Mouse (Mus musculus) midbrain, embryonic 13.5 days (tissue): ENCODE data around the gene Cd55b. TPM values are rescaled to one million over a fixed set of nuclear protein-coding genes. Genes with fewer than 3 reads are reported as not detected.
"Not testable (repeated sequence)": the region's sequence is repeated elsewhere in the genome, so short reads cannot be mapped to it uniquely, and the experiment has no call there.

Experiments
- ATAC-seq: fragments of 200-750 bp; cut with Nextera tagmentation; 2 replicates; pipeline ENCODE4 v1.8.0; 2017; ENCODE audit warnings: mild to moderate bottlenecking, moderate TSS enrichment, moderate library complexity
- H3K27ac ChIP-seq: fragments of 300-500 bp; sonication (generic); 2 replicates; pipeline ENCODE4 v1.5.1; 2015; ENCODE audit warnings: inconsistent platforms, mild to moderate bottlenecking, moderate library complexity
- H3K27me3 ChIP-seq: fragments of 300-500 bp; sonication (generic); 2 replicates; pipeline ENCODE4 v1.6.1; 2015; ENCODE audit warnings: mild to moderate bottlenecking, inconsistent platforms
- H3K36me3 ChIP-seq: fragments of 300-500 bp; sonication (generic); 2 replicates; pipeline ENCODE4 v1.6.1; 2015; ENCODE audit warnings: mild to moderate bottlenecking, inconsistent platforms
- H3K4me1 ChIP-seq: fragments of 300-500 bp; sonication (generic); replicated peaks from 2 replicates; pipeline ENCODE4 v1.6.1; 2015; ENCODE audit warnings: inconsistent platforms
- H3K4me2 ChIP-seq: fragments of 300-500 bp; sonication (generic); replicated peaks from 2 replicates; pipeline ENCODE4 v1.6.1; 2015; ENCODE audit warnings: moderate library complexity, mild to moderate bottlenecking, inconsistent platforms
- H3K4me3 ChIP-seq: fragments of 300-500 bp; sonication (generic); replicated peaks from 2 replicates; pipeline ENCODE4 v1.5.1; 2015; ENCODE audit warnings: mild to moderate bottlenecking, inconsistent platforms
- H3K9ac ChIP-seq: fragments of 300-500 bp; sonication (generic); replicated peaks from 2 replicates; pipeline ENCODE4 v1.6.1; 2015; ENCODE audit warnings: mild to moderate bottlenecking, inconsistent platforms
- H3K9me3 ChIP-seq: fragments of 300-500 bp; sonication (generic); 2 replicates; pipeline ENCODE4 v1.6.1; 2016; ENCODE audit warnings: mild to moderate bottlenecking, inconsistent platforms
- WGBS: fragments of 180-500 bp; shearing (Covaris S2); methylation state at CpG from one replicate; pipeline ENCODE4 v1.1.7; 2015; 5-methylcytosine and 5-hydroxymethylcytosine counted together
- polyA plus RNA-seq: library from polyadenylated mRNA; unstranded; fragments of >200 nt; fragmentation: Nextera tagmentation; extraction: Ambion mirVana; gene quantifications from 2 replicates; pipeline ENCODE4 v1.2.1, GENCODE M21; 2015

Cd55b gene
- not detected in 2 replicates for polyA plus RNA-seq

DNA sequence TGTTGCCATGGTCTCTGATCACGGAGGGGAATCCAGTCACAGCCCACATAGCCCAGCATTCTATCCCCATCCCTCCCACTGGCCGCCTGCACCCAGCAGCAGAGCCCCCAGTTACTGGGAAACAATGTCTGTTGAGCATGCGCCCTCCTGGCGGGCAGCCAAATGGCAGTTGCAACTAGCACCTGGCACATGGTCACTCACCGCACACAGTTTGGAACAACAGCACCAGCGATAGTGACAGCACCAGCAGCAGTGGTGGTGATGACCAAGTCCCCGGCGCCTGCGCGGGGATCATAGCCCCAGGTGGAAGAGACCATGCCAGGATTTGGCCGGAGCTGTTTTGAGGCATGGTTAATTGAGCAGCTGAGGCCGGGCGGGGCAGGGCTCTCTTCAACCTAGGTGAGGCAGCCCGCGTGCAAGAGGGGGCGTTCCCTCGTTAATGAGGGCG, at the start of gene Cd55b:
TSS of gene Cd55b (minus strand) at position 346 of the 448 bp plus-strand sequence.
- H3K4me3 ChIP-seq, result no peak within 1 kb of the TSS
- H3K9ac ChIP-seq, result no peak within 1 kb of the TSS
- 0 out of 2 replicates have a peak, but pooled peaks have one; percentile 20 for ATAC-seq
- H3K4me1 ChIP-seq, result no peaks in the 10 kb centered on the region
- 75% methylated on average over 18 of the region's 18 CpGs for WGBS
- no peak within 1 kb of the TSS for H3K4me2 ChIP-seq
- no peaks in the 10 kb centered on the region for H3K27me3 ChIP-seq
- no peak within 1 kb of the TSS for H3K27ac ChIP-seq
- no peaks in the 10 kb centered on the region for H3K36me3 ChIP-seq
- H3K9me3 ChIP-seq, result no peaks in the 10 kb centered on the region

DNA sequence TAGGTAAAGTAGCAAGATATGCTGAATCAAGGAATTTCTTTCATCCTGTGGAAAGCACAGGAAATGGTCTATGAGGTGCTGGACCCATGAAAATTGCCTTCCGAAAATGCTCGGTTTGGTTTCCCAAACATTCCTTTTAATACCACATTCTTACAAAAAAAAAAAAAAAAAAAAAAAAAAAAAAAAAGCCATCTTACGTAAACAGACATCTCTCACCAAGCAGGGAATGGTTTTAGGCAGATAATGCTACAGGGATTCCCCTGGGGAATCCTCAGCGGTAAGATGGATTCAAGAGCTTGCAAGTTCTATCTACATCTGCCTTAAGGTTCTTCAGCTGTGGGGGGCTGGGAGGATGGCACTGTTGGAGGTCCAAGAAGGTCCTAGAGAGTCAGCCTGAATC, 47.3 kb upstream of the Cd55b start:
- Histone ChIP-seq H3K27ac (no peak overlapping the region), H3K9me3 (no peaks in the 10 kb centered on the region), H3K27me3 (no peaks in the 10 kb centered on the region), H3K9ac (no peak overlapping the region), H3K4me1 (no peaks in the 10 kb centered on the region), H3K4me2 (no peak overlapping the region), H3K4me3 (no peak overlapping the region), H3K36me3 (no peaks in the 10 kb centered on the region)
- ATAC-seq, result no peak
- 95% methylated on average over 4 of the region's 4 CpGs for WGBS

DNA sequence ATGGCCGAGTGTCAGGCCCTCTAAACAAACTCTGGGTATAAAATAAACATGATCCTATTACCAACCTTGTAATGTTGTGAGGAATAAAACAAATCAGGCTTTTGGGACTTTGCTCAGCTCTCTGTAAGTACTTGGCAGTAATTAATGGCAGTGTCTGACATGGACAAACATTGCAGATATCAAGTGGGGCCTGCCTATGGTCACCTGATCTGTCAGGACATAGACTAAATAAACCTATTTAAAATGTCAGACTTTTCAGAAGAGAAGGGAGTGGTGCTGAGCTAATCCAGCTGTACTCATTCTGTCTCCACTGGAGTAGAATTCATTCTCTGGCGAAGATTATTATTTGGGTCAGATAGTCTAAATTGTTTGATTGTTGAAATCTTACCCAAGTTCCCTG, 44.6 kb upstream of the Cd55b start:
- H3K4me2 ChIP-seq, result no peak overlapping the region
- H3K4me1 ChIP-seq, result no peaks in the 10 kb centered on the region
- no peaks in the 10 kb centered on the region for H3K27me3 ChIP-seq
- H3K4me3 ChIP-seq, result no peak overlapping the region
- no peaks in the 10 kb centered on the region for H3K36me3 ChIP-seq
- H3K27ac ChIP-seq, result no peak overlapping the region
- no peaks in the 10 kb centered on the region for H3K9me3 ChIP-seq
- 83% methylated on average over 2 of the region's 2 CpGs for WGBS
- no peak overlapping the region for H3K9ac ChIP-seq
- no peak for ATAC-seq

DNA sequence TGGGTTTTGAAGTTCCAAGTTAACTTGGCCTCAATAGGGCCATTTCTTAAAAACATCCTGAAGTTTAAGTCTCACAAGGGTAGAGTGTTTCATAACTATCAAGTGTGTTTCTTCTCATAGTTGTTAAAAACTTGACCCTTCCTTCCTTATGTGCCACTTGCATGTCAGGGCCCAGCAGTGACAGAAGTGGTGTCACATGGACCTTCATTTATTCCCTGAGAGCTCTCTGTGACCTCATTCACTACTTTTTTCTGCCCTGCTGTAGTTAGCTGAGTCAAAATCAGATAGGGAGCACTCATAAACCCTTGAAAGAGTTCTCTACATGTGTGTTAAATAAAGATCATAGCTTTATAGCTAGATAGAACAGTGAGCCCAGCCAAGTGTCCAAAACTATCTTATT, 41.4 kb upstream of the Cd55b start:
- Histone ChIP-seq H3K4me2 (no peak overlapping the region), H3K27ac (no peak overlapping the region), H3K9me3 (no peaks in the 10 kb centered on the region), H3K36me3 (no peaks in the 10 kb centered on the region), H3K27me3 (no peaks in the 10 kb centered on the region), H3K4me1 (no peaks in the 10 kb centered on the region), H3K4me3 (no peak overlapping the region), H3K9ac (no peak overlapping the region)
- ATAC-seq, result no peak

- 8% methylated on average over 4 of the region's 4 CpGs for WGBS
- H3K27ac ChIP-seq, result peak overlapping the region; percentile 62
- no peaks in the 10 kb centered on the region for H3K36me3 ChIP-seq
- peak overlapping the region; percentile 76 for H3K4me2 ChIP-seq
- H3K9ac ChIP-seq, result peak overlapping the region; percentile 76
- peak overlapping the region; percentile 67 for H3K4me3 ChIP-seq
- no peaks in the 10 kb centered on the region for H3K9me3 ChIP-seq
- H3K27me3 ChIP-seq, result no peaks in the 10 kb centered on the region
- no peaks in the 10 kb centered on the region for H3K4me1 ChIP-seq
- ATAC-seq, result peak; percentile 89
Measured at GRCm38 (mm10) chr1:130462867-130463266, 40.1 kb upstream of the Cd55b start.

- Histone ChIP-seq H3K27me3 (no peaks in the 10 kb centered on the region), H3K4me3 (peak within 1 kb of the TSS; percentile 67), H3K36me3 (no peaks in the 10 kb centered on the region), H3K4me2 (peak within 1 kb of the TSS; percentile 76), H3K4me1 (no peaks in the 10 kb centered on the region), H3K9me3 (no peaks in the 10 kb centered on the region), H3K9ac (peak within 1 kb of the TSS; percentile 76), H3K27ac (peak within 1 kb of the TSS; percentile 62)
- WGBS, result under 1% methylated on average over 45 of the region's 45 CpGs
- peak; percentile 98 for ATAC-seq
Measured at GRCm38 (mm10) chr1:130462084-130462861, 39.5 kb upstream of the Cd55b start, which contains the start of gene Cd55. Cd55 (minus strand) TSS chr1:130462744.

GRCm38 (mm10) chr1:130455111-130455510, 32.3 kb upstream of the Cd55b start:
- no peak overlapping the region for H3K9ac ChIP-seq
- 93% methylated on average over 2 of the region's 2 CpGs for WGBS
- H3K4me3 ChIP-seq, result no peak overlapping the region
- no peaks in the 10 kb centered on the region for H3K36me3 ChIP-seq
- H3K4me2 ChIP-seq, result no peak overlapping the region
- no peaks in the 10 kb centered on the region for H3K4me1 ChIP-seq
- H3K9me3 ChIP-seq, result no peaks in the 10 kb centered on the region
- ATAC-seq, result no peak
- H3K27ac ChIP-seq, result no peak overlapping the region
- H3K27me3 ChIP-seq, result no peaks in the 10 kb centered on the region

DNA sequence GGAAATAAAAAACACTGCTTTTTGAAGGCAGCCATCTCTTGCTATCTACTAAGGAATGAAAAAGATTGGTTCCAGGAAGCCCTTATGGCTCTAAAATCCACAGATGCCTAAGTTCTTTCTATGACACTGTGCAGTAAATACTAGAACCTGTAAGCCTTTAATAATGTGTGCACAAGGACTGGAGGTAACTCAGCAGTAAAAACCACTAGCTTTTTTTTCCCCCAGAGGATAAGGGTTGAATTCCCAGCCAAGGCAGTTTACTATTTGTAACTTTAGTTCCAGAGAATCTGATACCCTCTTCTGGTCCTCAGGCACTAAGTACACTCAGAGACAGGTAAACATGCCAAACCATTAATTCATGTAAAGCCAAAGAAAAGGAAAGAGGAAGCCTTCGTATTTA, 20.1 kb upstream of the Cd55b start:
- H3K27ac ChIP-seq, H3K4me2 ChIP-seq, ATAC-seq, H3K27me3 ChIP-seq, H3K4me1 ChIP-seq, H3K36me3 ChIP-seq, H3K4me3 ChIP-seq, H3K9me3 ChIP-seq, H3K9ac ChIP-seq: not testable (repeated sequence)
- WGBS, result 83% methylated on average over 1 of the region's 1 CpGs

GRCm38 (mm10) chr1:130430920-130431319, 8.1 kb upstream of the Cd55b start:
- H3K27ac ChIP-seq, result no peak overlapping the region
- no peak overlapping the region for H3K4me3 ChIP-seq
- no peak overlapping the region for H3K4me2 ChIP-seq
- no peaks in the 10 kb centered on the region for H3K27me3 ChIP-seq
- WGBS, result 76% methylated on average over 4 of the region's 4 CpGs
- H3K9ac ChIP-seq, result no peak overlapping the region
- no peaks in the 10 kb centered on the region for H3K4me1 ChIP-seq
- ATAC-seq, result no peak
- no peaks in the 10 kb centered on the region for H3K9me3 ChIP-seq
- H3K36me3 ChIP-seq, result no peaks in the 10 kb centered on the region

GRCm38 (mm10) chr1:130428667-130429066, 5.9 kb upstream of the Cd55b start:
- not testable (repeated sequence) for ATAC-seq, H3K27me3 ChIP-seq, H3K9me3 ChIP-seq, H3K27ac ChIP-seq, H3K4me3 ChIP-seq, H3K4me2 ChIP-seq, H3K4me1 ChIP-seq, H3K36me3 ChIP-seq, H3K9ac ChIP-seq

- H3K4me1 ChIP-seq, result not testable (repeated sequence)
- 81% methylated on average over 3 of the region's 3 CpGs for WGBS
Measured at GRCm38 (mm10) chr1:130427175-130427853, 4.5 kb upstream of the Cd55b start.

DNA sequence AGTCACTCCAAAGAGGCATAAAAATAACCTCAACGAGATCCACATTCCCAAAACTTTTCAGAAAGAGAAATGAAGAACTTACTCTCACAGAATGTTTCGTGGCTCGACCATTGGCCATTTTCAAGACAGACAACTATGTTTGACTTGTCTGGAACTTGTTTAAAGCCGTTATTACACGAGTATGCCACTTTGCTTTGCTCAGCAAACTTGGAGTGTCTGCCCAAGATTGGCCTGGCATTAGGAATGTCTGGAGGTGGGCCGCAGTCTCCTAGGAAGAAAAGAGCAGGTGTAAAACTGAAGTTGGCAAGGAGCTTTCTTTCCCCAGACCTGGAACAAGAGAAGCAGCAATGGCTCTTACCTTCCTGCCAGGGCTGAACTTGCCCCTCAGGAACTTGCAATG, 776 bp downstream of the Cd55b start:
- not testable (repeated sequence) for H3K4me3 ChIP-seq, H3K27ac ChIP-seq, H3K9me3 ChIP-seq, H3K27me3 ChIP-seq, H3K4me2 ChIP-seq, ATAC-seq, H3K9ac ChIP-seq, H3K36me3 ChIP-seq, H3K4me1 ChIP-seq
- no CpG with 5 or more reads among the region's 6 CpGs for WGBS

More at GRCm38 (mm10) chr1:130427175-130427853, 4.5 kb upstream of the Cd55b start:
- H3K4me2 ChIP-seq, H3K4me3 ChIP-seq, H3K27me3 ChIP-seq, H3K9ac ChIP-seq, H3K27ac ChIP-seq, H3K9me3 ChIP-seq, ATAC-seq, H3K36me3 ChIP-seq: not testable (repeated sequence)
